Mouse (Mus musculus) spleen, postnatal 4 days (tissue): ENCODE measurements at regions not wholly inside any gene's neighbourhood (a gene's known extent, or its start where the extent isn't known, plus 50 kb on each side); places are given as distances from the start of the nearest gene placed in this dataset.

Experiments
- DNase-seq, 2 experiments: peaks; one replicate each; pipeline ENCODE4 v3.0.0; 2022; ENCODE audit warnings: low spot score in 2 of 2

GRCm38 (mm10) chr3:41360231-41360630 is 195.3 kb upstream of the Jade1 start:
- no peak for DNase-seq

- DNase-seq = no peak
These were observed 196.1 kb upstream of the Jade1 start for GRCm38 (mm10) chr3:41359458-41359857.

GRCm38 (mm10) chr3:41353021-41353420 is 202.5 kb upstream of the Jade1 start:
- no peak for DNase-seq

GRCm38 (mm10) chr3:41351786-41352185 is 203.7 kb upstream of the Jade1 start:
- DNase-seq = no peak

GRCm38 (mm10) chr3:41351091-41351685 is 204.3 kb upstream of the Jade1 start:
- no peak for DNase-seq

- no peak for DNase-seq
These were observed 205.2 kb upstream of the Jade1 start for GRCm38 (mm10) chr3:41350331-41350730.

GRCm38 (mm10) chr3:41348795-41349194 is 206.7 kb upstream of the Jade1 start:
- peak; percentile 49 to 74 for DNase-seq

GRCm38 (mm10) chr3:41346863-41347262 is 208.7 kb upstream of the Jade1 start:
- DNase-seq = no peak

GRCm38 (mm10) chr3:41343431-41343830 is 212.1 kb upstream of the Jade1 start:
- DNase-seq = no peak

GRCm38 (mm10) chr3:41332481-41332880 is 223.1 kb upstream of the Jade1 start:
- no peak for DNase-seq

- DNase-seq = no peak
These were observed 225.2 kb upstream of the Jade1 start for GRCm38 (mm10) chr3:41330356-41330755.

- DNase-seq = no peak
These were observed 226.7 kb upstream of the Jade1 start for GRCm38 (mm10) chr3:41328828-41329227.

GRCm38 (mm10) chr3:41326211-41327104 is 229.1 kb upstream of the Jade1 start:
- DNase-seq = no peak

GRCm38 (mm10) chr3:41321808-41322207 is 233.7 kb upstream of the Jade1 start:
- DNase-seq = no peak

- DNase-seq = no peak
These were observed 236.2 kb upstream of the Jade1 start for GRCm38 (mm10) chr3:41319214-41319856.

GRCm38 (mm10) chr3:41318232-41319131 is 235.6 kb upstream of the Pgrmc2 start:
- DNase-seq = no peak

- DNase-seq = no peak
These were observed 234.3 kb upstream of the Pgrmc2 start for GRCm38 (mm10) chr3:41317170-41317569.

GRCm38 (mm10) chr3:41312492-41312891 is 229.6 kb upstream of the Pgrmc2 start:
- no peak for DNase-seq

GRCm38 (mm10) chr3:41307400-41308028 is 224.7 kb upstream of the Pgrmc2 start:
- DNase-seq = no peak

GRCm38 (mm10) chr3:41302805-41303204 is 220.0 kb upstream of the Pgrmc2 start:
- DNase-seq = no peak

- DNase-seq = no peak
These were observed 215.9 kb upstream of the Pgrmc2 start for GRCm38 (mm10) chr3:41298776-41299175.
